Mouse (Mus musculus) B cell, adult 2 months (primary cell): ENCODE measurements around the gene Adarb2.

ENCODE experiments used
- DNase-seq, 2 experiments: peaks; one replicate each; pipeline ENCODE4 v3.0.0; 2022

The Adarb2 gene

GRCm38 (mm10) chr13:8202681-8203476 is at the start of gene Adarb2:
Gene Adarb2, plus strand, starts transcription at chr13:8202866.
- DNase-seq = no peak

- DNase-seq = no peak
Observed at GRCm38 (mm10) chr13:8173800-8174199, 28.9 kb upstream of the Adarb2 start.

DNA sequence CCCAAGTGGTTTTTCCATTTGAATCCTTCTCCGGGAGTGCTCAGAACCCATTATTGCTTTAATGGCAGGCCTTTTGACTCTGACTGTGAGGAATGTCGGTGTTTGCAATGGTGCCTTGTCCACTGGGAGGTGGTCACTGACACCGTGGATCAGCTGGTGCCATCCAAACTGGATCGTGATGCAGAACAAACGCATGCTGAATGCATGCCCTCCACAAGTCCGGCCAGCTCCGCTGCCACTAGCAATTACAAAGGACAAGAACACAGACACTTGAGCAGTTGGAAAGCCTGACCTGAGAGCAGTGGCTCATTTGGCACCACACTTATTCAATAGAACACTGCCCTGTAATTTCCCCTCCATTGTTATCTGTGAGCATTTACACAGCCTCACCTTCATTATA is 10.7 kb upstream of the Adarb2 start:
- no peak for DNase-seq

DNA sequence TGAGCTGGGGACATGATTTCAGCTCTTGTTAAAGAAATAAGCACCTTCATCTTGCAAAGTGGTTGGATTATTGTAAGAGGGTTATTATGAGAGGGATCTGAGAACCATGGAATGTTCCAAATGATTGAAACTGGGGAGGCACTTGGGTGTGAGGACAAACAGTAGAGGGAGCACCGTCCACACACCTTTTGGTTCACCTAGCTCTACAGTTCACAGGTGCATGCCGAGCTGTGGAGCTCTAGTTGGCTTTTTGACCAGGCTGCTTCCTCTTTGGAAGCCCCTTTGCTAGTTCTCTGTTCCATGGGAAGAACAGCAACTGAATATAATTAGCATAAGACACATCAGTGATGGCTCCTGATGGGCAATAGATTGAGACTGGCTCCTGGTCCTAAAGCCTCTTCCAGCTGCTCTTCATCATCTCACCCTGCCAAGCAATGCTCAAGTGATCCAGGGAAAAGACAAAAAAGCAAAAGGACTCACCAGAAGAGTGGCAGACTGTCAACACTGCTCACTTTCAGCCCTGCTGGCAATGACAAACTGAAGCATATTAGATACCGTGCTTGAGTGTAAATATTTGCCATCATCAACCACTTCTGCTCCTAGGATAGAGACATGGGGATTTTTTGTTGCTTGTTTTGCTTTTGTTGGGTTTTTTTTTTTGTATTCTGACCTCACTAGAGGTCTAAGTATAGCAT is 3.3 kb upstream of the Adarb2 start:
- no peak for DNase-seq

DNA sequence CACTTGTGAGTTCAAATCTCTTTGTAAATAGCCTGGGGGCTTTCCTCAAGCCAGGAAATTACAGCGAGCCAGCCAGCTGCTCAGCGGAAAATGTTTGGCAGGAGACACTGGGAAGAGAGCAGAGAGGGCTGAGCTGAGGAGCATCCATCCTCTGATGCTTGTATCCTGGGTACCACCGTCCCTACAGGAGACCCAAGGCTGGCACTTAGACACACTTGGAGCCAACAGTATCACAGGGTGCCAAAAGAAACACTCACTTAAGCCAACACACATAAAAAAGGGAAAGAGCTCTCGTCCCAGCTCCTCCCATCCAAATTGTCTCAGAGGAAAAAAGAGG is 779 bp downstream of the Adarb2 start:
- DNase-seq = no peak

DNA sequence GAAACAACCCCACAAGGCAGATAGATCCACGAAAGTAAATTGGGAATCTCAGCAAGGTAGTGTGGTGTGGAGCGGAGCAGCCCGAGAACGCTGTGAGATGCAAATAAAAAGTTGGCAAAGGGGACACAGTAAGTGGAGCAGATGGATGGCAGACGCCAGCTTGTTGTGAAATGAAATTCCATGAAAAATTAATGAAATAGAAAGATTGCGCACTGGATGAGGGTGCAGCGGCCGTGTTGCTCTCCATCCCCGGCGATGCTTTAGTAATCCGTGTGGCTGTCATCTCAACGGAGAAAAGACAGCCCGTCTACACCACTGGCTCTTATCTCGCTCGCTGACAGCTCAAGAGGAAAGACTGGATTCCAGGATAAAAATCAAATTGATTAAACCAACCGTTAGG is 4.7 kb downstream of the Adarb2 start:
- no peak for DNase-seq

- DNase-seq = no peak
Observed at GRCm38 (mm10) chr13:8210776-8211175, 8.1 kb downstream of the Adarb2 start.

GRCm38 (mm10) chr13:8238871-8239270 is 36.2 kb downstream of the Adarb2 start:
- no peak for DNase-seq

- DNase-seq = no peak
Observed at GRCm38 (mm10) chr13:8248016-8248667, 45.5 kb downstream of the Adarb2 start.

DNA sequence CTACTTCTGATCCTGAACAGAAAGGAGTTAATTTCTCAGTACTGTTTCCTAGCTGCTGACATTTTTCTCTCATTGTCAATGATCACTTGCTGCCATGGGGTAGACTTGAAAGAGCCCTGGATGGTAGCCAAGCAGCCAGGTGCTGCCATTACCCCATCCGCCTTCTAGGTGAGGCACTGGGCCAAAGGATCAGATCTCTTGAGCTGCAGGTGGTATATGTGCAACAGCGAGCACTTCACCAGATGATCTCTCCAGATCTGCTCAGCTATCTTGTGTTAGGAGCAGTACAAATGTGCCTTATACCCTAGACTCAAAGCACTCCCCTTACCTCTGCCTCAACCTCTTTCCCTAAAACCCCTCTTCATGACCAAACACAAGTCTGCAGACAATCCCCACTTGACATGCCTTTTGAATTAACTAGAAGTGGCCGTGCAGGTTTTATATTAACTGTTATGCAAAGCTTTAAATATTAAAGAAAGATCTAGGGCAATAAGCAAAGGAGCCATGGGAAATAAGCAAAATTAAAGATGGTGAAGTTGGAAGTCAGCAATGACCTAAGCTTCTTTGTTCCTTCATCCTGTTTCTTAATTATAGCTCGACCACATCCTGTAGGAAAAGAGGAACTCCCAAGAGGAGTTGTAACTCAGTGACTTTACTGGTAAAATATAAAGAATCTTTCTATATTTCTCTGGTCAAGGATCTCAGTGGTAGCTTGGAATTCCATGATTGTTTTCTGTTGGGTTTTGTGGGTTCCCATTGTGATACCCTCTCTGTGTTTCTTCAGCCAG is 69.7 kb downstream of the Adarb2 start:
- DNase-seq = no peak

DNA sequence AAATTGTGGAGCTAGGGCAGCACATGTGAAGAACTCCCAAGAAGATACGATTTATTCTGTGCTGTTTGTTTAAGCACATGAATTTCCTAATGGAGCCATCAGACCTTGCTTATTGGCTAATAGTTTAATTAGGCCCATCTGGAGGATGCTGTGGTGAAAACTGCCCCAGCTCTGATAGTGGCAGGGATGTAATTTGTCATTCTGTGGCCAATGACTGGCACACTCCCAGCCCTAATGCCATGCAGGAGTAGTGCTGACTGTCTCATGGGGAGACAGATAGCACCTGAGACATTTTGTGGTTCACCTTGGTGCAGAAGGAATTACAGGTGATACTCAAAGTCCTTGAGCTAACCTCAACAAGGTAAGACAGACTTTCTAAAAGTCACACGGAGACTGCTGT is 80.5 kb downstream of the Adarb2 start:
- no peak for DNase-seq

DNA sequence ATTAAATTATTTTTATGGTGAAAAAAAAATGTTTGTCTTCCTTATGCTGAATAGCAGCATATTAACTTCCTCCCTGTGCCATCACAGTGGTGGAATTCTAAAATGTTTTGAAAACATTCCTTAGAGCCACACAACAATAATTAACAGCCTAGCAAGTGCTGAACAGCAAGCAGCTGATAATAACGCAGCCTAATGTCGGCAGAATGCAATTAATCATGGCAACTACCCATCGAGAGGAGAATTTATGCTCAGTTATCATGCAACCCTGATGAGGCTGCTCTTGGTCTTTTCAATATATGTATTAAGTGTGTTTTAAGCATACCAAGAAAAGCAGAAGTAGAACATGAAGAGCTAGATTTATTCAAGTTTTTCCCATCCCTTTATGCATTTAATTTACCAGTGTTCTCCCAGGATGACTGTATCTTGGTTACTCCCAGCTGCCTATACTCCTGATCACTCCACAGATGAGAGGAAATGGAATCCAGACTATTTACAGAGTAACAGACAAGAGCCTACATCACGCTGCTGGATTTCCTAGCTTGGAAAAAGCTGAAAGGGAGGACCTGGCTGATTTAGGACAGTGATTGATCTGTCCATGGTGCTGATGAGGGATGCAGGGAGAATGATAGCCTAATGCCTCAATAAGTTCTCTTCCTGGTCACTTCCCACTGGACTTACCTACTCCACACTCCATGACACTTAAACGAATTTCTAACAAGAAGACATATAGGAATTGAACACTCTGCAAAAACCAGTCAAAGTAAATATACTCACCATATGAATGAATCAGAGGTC is 113.9 kb downstream of the Adarb2 start:
- DNase-seq = no peak

- DNase-seq = no peak
Observed at GRCm38 (mm10) chr13:8333589-8334455, 131.2 kb downstream of the Adarb2 start.

DNA sequence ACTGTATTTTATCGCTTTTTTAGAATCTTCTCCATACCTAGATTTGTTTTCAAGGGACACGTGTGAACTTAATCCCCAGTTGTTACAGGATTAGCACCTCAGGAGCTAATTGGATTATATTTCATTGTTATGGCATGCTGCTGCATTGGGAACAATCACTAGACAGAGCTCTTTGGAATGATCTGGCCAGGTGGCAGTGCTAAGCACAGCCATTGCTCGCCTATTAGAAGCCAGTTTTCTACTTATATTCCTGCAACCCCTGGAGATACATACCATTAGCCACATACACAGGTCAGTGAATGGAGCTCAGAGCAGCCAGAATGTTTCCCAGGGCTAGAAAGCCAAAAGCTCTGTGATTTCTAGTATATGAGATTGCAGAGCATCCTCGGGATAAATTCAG is 131.9 kb downstream of the Adarb2 start:
- DNase-seq = no peak

GRCm38 (mm10) chr13:8341086-8341807 is 138.6 kb downstream of the Adarb2 start:
- DNase-seq = no peak

DNA sequence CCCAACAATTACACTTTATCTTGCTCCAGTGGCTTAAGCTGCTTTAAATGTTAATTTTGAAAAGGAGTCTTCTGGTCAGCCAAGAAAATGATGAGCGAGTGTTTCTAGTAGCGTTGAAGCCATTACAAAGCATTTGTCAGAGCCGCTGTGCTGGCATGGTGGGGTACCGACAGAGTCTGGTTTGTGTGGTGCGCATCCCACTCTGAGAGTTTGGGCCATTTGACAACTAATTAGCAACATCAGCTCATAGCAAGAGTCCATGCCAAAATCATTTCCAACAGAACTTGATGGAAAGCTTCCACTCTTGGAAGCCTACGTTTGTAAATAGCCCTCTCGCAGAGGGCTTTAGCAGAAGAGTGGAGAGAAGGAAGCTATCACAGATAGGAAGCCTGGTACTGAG is 144.5 kb downstream of the Adarb2 start:
- no peak for DNase-seq

DNA sequence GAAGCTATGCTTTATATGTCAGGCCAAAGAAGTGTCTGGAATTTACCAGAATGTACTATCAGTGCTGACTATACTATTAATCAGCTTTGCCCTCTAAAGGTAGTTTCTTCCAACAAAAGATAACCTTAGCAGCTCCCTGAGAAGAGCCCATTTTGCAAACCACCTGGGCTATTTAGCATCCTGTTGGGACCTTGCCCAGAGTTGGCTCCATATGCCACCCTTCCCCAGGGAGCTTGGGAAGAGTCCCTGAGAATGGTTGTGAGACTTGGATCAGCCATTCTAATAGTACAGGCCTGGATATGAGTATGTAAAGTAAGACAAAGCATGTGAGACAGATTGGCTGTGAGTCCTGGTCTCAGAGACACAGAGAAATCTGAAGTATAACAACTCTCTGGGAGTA is 149.7 kb downstream of the Adarb2 start:
- no peak for DNase-seq

GRCm38 (mm10) chr13:8352952-8353351 is 150.3 kb downstream of the Adarb2 start:
- DNase-seq = no peak

- no peak for DNase-seq
Observed at GRCm38 (mm10) chr13:8365523-8365922, 162.9 kb downstream of the Adarb2 start.

DNA sequence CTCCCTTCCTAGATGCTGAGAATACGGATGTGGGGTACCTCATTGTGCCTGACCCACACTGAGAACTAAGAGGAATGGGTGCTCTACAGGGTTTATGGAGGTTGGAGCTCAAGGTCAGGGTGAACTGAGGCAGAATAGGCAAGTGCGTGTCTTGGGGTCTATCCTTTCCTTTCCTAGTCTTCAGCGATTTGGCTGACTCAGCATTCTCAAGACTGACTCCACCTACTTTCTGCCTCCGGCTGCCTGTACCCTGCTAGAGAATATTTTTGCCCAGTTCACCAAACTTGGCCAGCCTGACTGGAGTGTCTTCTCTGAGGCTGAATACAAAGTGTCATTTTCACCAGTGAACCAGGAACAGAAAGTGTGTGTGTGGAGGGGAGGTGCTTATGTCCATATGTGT is 163.4 kb downstream of the Adarb2 start:
- DNase-seq = no peak
